Mouse (Mus musculus): ENCODE measurements around the gene Ep400. TPM values are rescaled to one million over a fixed set of nuclear protein-coding genes. Genes with fewer than 3 reads are reported as not detected.

The Ep400 gene
- total RNA-seq, 2 experiments from 2014 or later: 53.3 to 58.7 TPM

- DNase-seq: peak in 1 of 2 experiments; percentile 3
- intact Hi-C loops (cut with DNase I): no loop called here
Observed at GRCm38 (mm10) chr5:110704004-110704403, 66.5 kb downstream of the Ep400 start.

GRCm38 (mm10) chr5:110698617-110699016, 71.9 kb downstream of the Ep400 start:
- intact Hi-C loops (cut with DNase I): no loop called here

GRCm38 (mm10) chr5:110682041-110682440, 88.5 kb downstream of the Ep400 start:
- intact Hi-C loops (cut with DNase I): no loop called here
- DNase-seq: no peak

More at GRCm38 (mm10) chr5:110698617-110699016, 71.9 kb downstream of the Ep400 start:
- DNase-seq: no peak

- intact Hi-C loops (cut with DNase I): no loop called here
Observed at GRCm38 (mm10) chr5:110665486-110666121, 104.9 kb downstream of the Ep400 start.

GRCm38 (mm10) chr5:110664750-110665269, 105.7 kb downstream of the Ep400 start:
- intact Hi-C loops (cut with DNase I): no loop called here
- DNase-seq: no peak

More at GRCm38 (mm10) chr5:110665486-110666121, 104.9 kb downstream of the Ep400 start:
- DNase-seq: no peak

- intact Hi-C loops (cut with DNase I): no loop called here
- peak in 1 of 2 experiments; percentile 18 for DNase-seq
Observed at GRCm38 (mm10) chr5:110664041-110664440, 106.5 kb downstream of the Ep400 start.

- intact Hi-C loops (cut with DNase I): no loop called here
- no peak for DNase-seq
Observed at GRCm38 (mm10) chr5:110659682-110660081, 110.8 kb downstream of the Ep400 start.

GRCm38 (mm10) chr5:110653686-110654085, 116.8 kb downstream of the Ep400 start:
- DNase-seq: no peak
- intact Hi-C loops (cut with DNase I): no loop called here

- DNase-seq: peak; percentile 96 to 97
- intact Hi-C loops (cut with DNase I): no loop called here
Observed at GRCm38 (mm10) chr5:110652719-110653648, 117.5 kb downstream of the Ep400 start, which contains the start of the genes Noc4l and Ddx51. Gene Noc4l (minus strand): TSS chr5:110653417. Gene Ddx51 (plus strand): TSS chr5:110653451.

- intact Hi-C loops (cut with DNase I): no loop called here
- DNase-seq: no peak
Observed at GRCm38 (mm10) chr5:110646377-110646776, 124.1 kb downstream of the Ep400 start.

GRCm38 (mm10) chr5:110639459-110639858, 131.1 kb downstream of the Ep400 start:
- intact Hi-C loops (cut with DNase I): loop anchor here (5.0 kb wide), 1 partner anchor 262 kb away; no protein-coding TSS in a partner anchor
- peak; percentile 76 to 83 for DNase-seq

- DNase-seq: no peak
- intact Hi-C loops (cut with DNase I): loop anchor here (5.0 kb wide), 1 partner anchor 261 kb away; no protein-coding TSS in a partner anchor
Observed at GRCm38 (mm10) chr5:110638306-110639074, 132.0 kb downstream of the Ep400 start.

GRCm38 (mm10) chr5:110635951-110636707, 134.4 kb downstream of the Ep400 start:
- peak; percentile 33 to 48 for DNase-seq
- intact Hi-C loops (cut with DNase I): loop anchor here (1.0 to 5.0 kb wide), 3 partner anchors 142 to 277 kb away; no protein-coding TSS in a partner anchor

- no peak for DNase-seq
- intact Hi-C loops (cut with DNase I): no loop called here
Observed at GRCm38 (mm10) chr5:110629525-110630120, 140.9 kb downstream of the Ep400 start.

- no peak for DNase-seq
- intact Hi-C loops (cut with DNase I): no loop called here
Observed at GRCm38 (mm10) chr5:110628156-110628555, 142.4 kb downstream of the Ep400 start.

GRCm38 (mm10) chr5:110627351-110627750, 143.2 kb downstream of the Ep400 start:
- intact Hi-C loops (cut with DNase I): no loop called here
- no peak for DNase-seq

- no peak for DNase-seq
- intact Hi-C loops (cut with DNase I): no loop called here
Observed at GRCm38 (mm10) chr5:110624319-110624718, 146.2 kb downstream of the Ep400 start.

- DNase-seq: no peak
- intact Hi-C loops (cut with DNase I): no loop called here
Observed at GRCm38 (mm10) chr5:110619226-110619625, 151.3 kb downstream of the Ep400 start.
